Mouse (Mus musculus) brain, embryonic 14.5 days (tissue): ENCODE measurements at regions not wholly inside any gene's neighbourhood (a gene's known extent, or its start where the extent isn't known, plus 50 kb on each side); places are given as distances from the start of the nearest gene placed in this dataset.

Source experiments
- CTCF ChIP-seq: fragments of 200-500 bp; IDR thresholded peaks from 2 replicates; pipeline ENCODE4 v1.5.1; 2012; ENCODE audit warnings: inconsistent platforms, mild to moderate bottlenecking, moderate library complexity, borderline replicate concordance; ENCODE audit not compliant: insufficient read depth, insufficient read length; ENCODE audit errors: extremely low read depth
- POLR2A ChIP-seq: fragments of 200-500 bp; IDR thresholded peaks from 2 replicates; pipeline ENCODE4 v1.6.1; 2012; ENCODE audit warnings: mild to moderate bottlenecking, inconsistent platforms, borderline replicate concordance; ENCODE audit not compliant: poor library complexity, insufficient read depth, insufficient read length, severe bottlenecking; ENCODE audit errors: extremely low read depth

- TF ChIP-seq CTCF (no peak), POLR2A (no peak)
Observed at GRCm38 (mm10) chr14:76359837-76360410, 54.8 kb upstream of the Tsc22d1 start.
